Mouse (Mus musculus): Measurements from ENCODE around the gene Irf2bp2. TPM values are rescaled to one million over a fixed set of nuclear protein-coding genes. Genes with fewer than 3 reads are reported as not detected.

Irf2bp2 gene
- 6.6 TPM for polyA plus RNA-seq (2017; shearing (Covaris generic))

DNA sequence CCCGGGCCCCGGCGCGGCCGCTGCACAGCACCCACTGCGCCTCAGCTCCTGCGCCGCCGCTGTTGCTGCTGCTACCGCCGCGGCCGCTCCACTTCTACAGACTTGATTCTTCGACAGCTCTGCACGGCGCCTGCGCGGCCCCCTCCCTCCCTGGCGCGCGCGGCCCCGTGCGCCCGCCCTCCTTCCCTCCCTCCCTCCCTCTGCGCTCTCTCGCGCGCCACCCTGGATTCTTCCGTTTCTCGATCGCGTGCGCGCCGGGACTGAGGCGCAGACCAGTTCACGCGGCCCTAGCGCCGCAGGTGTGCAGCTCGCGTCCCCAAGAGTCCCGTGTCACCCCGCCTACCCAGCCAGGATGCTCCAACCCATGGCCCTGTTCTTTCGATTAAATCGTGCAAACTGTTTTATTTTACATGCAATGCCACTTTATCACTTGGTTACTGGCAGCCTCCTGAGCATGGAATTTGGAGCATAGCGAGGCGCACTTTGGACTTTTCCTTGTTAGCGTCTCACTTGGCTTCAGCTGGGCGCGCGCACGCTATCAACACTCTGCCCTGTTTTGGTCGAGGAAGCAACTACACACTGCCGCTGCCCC lies at the start of gene Irf2bp2:
Gene Irf2bp2 (minus strand): TSS at position 98 of the 592 bp plus-strand sequence.

Other genes starting within 250 kb of the Irf2bp2 start
- gene Coa6, start 171.5 kb downstream of the Irf2bp2 start, polyA plus RNA-seq (2017; shearing (Covaris generic)) = 57.4 TPM
- gene Tarbp1, start 118.9 kb downstream of the Irf2bp2 start, polyA plus RNA-seq (2017; shearing (Covaris generic)) = 2.0 TPM